Mouse (Mus musculus): ENCODE results near the gene Grifin.
A peak's percentile ranks its signal among the peaks of the same experiment; 100 is the strongest.

The Grifin gene

GRCm38 (mm10) chr5:140549306-140550047 is 15.4 kb downstream of the Grifin start:
- no peak for DNase-seq (ENCODE audit: low spot score)

GRCm38 (mm10) chr5:140546332-140546731 is 18.5 kb downstream of the Grifin start:
- no peak for DNase-seq (ENCODE audit: low spot score)

- no peak for DNase-seq (ENCODE audit: low spot score)
Observed at GRCm38 (mm10) chr5:140545651-140546050, 19.2 kb downstream of the Grifin start.

GRCm38 (mm10) chr5:140542811-140543575 is 21.9 kb downstream of the Grifin start:
- DNase-seq (ENCODE audit: low spot score): peak; percentile 32

- DNase-seq (ENCODE audit: low spot score): no peak
Observed at GRCm38 (mm10) chr5:140540106-140540505, 24.8 kb downstream of the Grifin start.

GRCm38 (mm10) chr5:140538111-140538683 is 26.7 kb downstream of the Grifin start:
- no peak for DNase-seq (ENCODE audit: low spot score)

- no peak for DNase-seq (ENCODE audit: low spot score)
Observed at GRCm38 (mm10) chr5:140526754-140527153, 38.1 kb downstream of the Grifin start.

GRCm38 (mm10) chr5:140521196-140521595 is 43.7 kb downstream of the Grifin start:
- no peak for DNase-seq (ENCODE audit: low spot score)

- DNase-seq (ENCODE audit: low spot score): no peak
Observed at GRCm38 (mm10) chr5:140517921-140518230, 47.0 kb downstream of the Grifin start.

GRCm38 (mm10) chr5:140517159-140517920 is 47.5 kb downstream of the Grifin start:
- no peak for DNase-seq (ENCODE audit: low spot score)

- no peak for DNase-seq (ENCODE audit: low spot score)
Observed at GRCm38 (mm10) chr5:140514799-140515486, 49.9 kb downstream of the Grifin start.

- DNase-seq (ENCODE audit: low spot score): no peak
Observed at GRCm38 (mm10) chr5:140513921-140514320, 51.0 kb downstream of the Grifin start.
